Mouse (Mus musculus): ENCODE measurements around the gene Traf6.

DNA sequence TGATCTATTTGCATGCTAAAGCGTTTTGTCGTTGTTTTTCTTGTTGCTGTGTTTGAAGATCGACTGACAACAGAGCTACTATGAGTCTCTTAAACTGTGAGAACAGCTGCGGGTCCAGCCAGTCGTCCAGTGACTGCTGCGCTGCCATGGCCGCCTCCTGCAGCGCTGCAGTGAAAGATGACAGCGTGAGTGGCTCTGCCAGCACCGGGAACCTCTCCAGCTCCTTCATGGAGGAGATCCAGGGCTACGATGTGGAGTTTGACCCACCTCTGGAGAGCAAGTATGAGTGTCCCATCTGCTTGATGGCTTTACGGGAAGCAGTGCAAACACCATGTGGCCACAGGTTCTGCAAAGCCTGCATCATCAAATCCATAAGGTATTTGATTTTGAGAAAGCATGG, 6.2 kb downstream of the Traf6 start:
- TF ChIP-seq MAFK (IDR thresholded peaks at IDR 0.05; ENCODE audit: insufficient read depth, low read depth, low read length) (no peak), ZNF384 (IDR thresholded peaks at IDR 0.05; ENCODE audit: low read depth, low read length) (no peak)

Measured in ES-E14 (cell line).